Comparison of ENCODE assay signal across 22 mouse cellular contexts in the genomic region with DNA sequence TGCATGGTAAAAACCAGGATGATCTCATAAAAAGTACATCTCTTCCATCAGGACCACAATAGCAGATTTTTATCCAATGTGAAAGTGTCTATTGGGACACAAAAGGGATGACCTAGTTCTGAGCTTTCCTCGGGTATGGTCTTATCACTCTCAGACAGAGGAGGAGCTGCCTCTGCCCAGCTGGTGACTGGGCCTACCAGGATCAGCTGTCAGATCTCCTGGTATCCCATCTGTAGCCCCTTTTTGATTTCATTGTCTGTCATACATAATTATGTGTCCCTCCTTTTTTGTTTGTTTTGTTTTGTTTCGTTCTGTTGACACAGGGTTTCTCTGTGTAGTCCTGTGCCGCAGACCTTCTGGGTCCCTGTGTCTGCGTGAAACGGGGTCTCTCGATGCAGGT.
DNase-seq lines count a peak whose midpoint lies in the region; ATAC-seq and TF ChIP-seq lines count a peak whose summit lies in the region.
"Had no signal": no experiment of that assay in that cellular context is flagged by ENCODE, and none has a peak within 500 bp of the region (broad histone marks: within the 10 kb centered on the region; RNA-seq: fewer than 3 reads in every experiment).

No protein-coding gene starts in this region.

- H3K4me2 ChIP-seq in hindbrain, postnatal 0 days (ENCODE audit: low read depth, low read length), result no peak overlapping the region
- H3K4me2 ChIP-seq in hindbrain, embryonic 16.5 days (ENCODE audit: low read length), result no peak overlapping the region
- H3K4me2 ChIP-seq: embryonic facial prominence, embryonic 12.5 days; hindbrain, embryonic 12.5 days; intestine, embryonic 15.5 days had no signal

- no peak for TF ChIP-seq POLR2A in brain, embryonic 14.5 days (IDR thresholded peaks at IDR 0.05; ENCODE audit: borderline replicate concordance, extremely low read depth, insufficient read depth, insufficient read length, poor library complexity, severe bottlenecking)

- WGBS in hindbrain, postnatal 0 days, result 70% methylated on average over 6 of the region's 6 CpGs
- 66% methylated on average over 6 of the region's 6 CpGs for WGBS in hindbrain, embryonic 16.5 days

- no peaks in the 10 kb centered on the region for H3K36me3 ChIP-seq in hindbrain, postnatal 0 days (ENCODE audit: insufficient read depth, low read length)
- H3K36me3 ChIP-seq in hindbrain, embryonic 16.5 days (ENCODE audit: control insufficient read depth, insufficient read depth, low read length), result no peaks in the 10 kb centered on the region
- H3K36me3 ChIP-seq: embryonic facial prominence, embryonic 12.5 days; heart, embryonic 10.5 days; hindbrain, embryonic 12.5 days; intestine, embryonic 15.5 days had no signal

- no peak overlapping the region for H3K27ac ChIP-seq in hindbrain, postnatal 0 days
- no peak overlapping the region for H3K27ac ChIP-seq in hindbrain, embryonic 16.5 days (ENCODE audit: low read depth, low read length)
- H3K27ac ChIP-seq: embryonic facial prominence, embryonic 12.5 days; heart, embryonic 10.5 days; hindbrain, embryonic 12.5 days; intestine, embryonic 15.5 days had no signal

- ATAC-seq in hindbrain, postnatal 0 days, result 0 out of 2 replicates have a peak, but pooled peaks have one; percentile 40
- ATAC-seq in hindbrain, embryonic 16.5 days, result no peak
- no peak for ATAC-seq in megakaryocyte, adult 5-6 weeks (ENCODE audit: poor library complexity, severe bottlenecking)
- ATAC-seq: forebrain, postnatal 0 days; intestine, embryonic 15.5 days had no signal

- DNase-seq in hindbrain, postnatal 0 days (ENCODE audit: low spot score), result no peak
- DNase-seq in R1 (ENCODE audit: low read depth, low spot score), result peak; percentile 44
- peak; percentile 34 for DNase-seq in brain, embryonic 14.5 days (ENCODE audit: low read depth)
- DNase-seq in spleen, adult 18-20 months, result no peak
- DNase-seq in lung, postnatal 25 days (ENCODE audit: low spot score), result no peak
- DNase-seq: adrenal gland, adult 8-10 months; adrenal gland, postnatal 36 days; cerebellum, adult 11-12 months; cerebellum, adult 9-10 months; cerebellum, postnatal 25 days; forebrain, postnatal 0 days; gastrocnemius, postnatal 36 days; heart, adult 18-20 months; heart, postnatal 10 days; heart, postnatal 4 days; kidney, adult 18-20 months had no signal

- no peak overlapping the region for H3K9ac ChIP-seq in hindbrain, postnatal 0 days (replicated peaks; ENCODE audit: low read length)
- no peak overlapping the region for H3K9ac ChIP-seq in hindbrain, embryonic 16.5 days (ENCODE audit: low read depth, low read length)
- H3K9ac ChIP-seq: embryonic facial prominence, embryonic 12.5 days; forebrain, postnatal 0 days; hindbrain, embryonic 12.5 days; intestine, embryonic 15.5 days had no signal

- H3K4me3 ChIP-seq in hindbrain, postnatal 0 days (ENCODE audit: low read length), result no peak overlapping the region
- no peak overlapping the region for H3K4me3 ChIP-seq in hindbrain, embryonic 16.5 days (ENCODE audit: low read length)
- H3K4me3 ChIP-seq: embryonic facial prominence, embryonic 12.5 days; heart, embryonic 10.5 days; hindbrain, embryonic 12.5 days; intestine, embryonic 15.5 days had no signal

- TF ChIP-seq CTCF in hindbrain, postnatal 0 days (IDR thresholded peaks at IDR 0.05; ENCODE audit: low read depth), result no peak
- TF ChIP-seq CTCF in brain, embryonic 14.5 days (IDR thresholded peaks at IDR 0.05; ENCODE audit: borderline replicate concordance, extremely low read depth, insufficient read depth, insufficient read length), result no peak

- no peaks in the 10 kb centered on the region for H3K27me3 ChIP-seq in hindbrain, postnatal 0 days (ENCODE audit: insufficient read depth, low read length)
- H3K27me3 ChIP-seq in hindbrain, embryonic 16.5 days (replicated peaks; ENCODE audit: control insufficient read depth, insufficient read depth, low read length), result no peaks in the 10 kb centered on the region
- H3K27me3 ChIP-seq: embryonic facial prominence, embryonic 12.5 days; hindbrain, embryonic 12.5 days; intestine, embryonic 15.5 days had no signal

- no peaks in the 10 kb centered on the region for H3K9me3 ChIP-seq in hindbrain, postnatal 0 days (ENCODE audit: low read length)
- H3K9me3 ChIP-seq in hindbrain, embryonic 16.5 days (ENCODE audit: control insufficient read depth, low read length), result no peaks in the 10 kb centered on the region
- H3K9me3 ChIP-seq: embryonic facial prominence, embryonic 12.5 days; heart, embryonic 10.5 days; hindbrain, embryonic 12.5 days; intestine, embryonic 15.5 days had no signal

- 0 out of 2 replicates have a peak, but pooled peaks cover 5% of the 10 kb centered on the region for H3K4me1 ChIP-seq in hindbrain, postnatal 0 days (ENCODE audit: insufficient read depth, low read length)
- no peaks in the 10 kb centered on the region for H3K4me1 ChIP-seq in hindbrain, embryonic 16.5 days (ENCODE audit: control insufficient read depth, insufficient read depth, low read depth, low read length)
- H3K4me1 ChIP-seq: hindbrain, embryonic 12.5 days had no signal

Comparison
In these comparisons a context has a peak if more than half of its experiments do, and no peak if none do; other contexts are left out.
1. DNase-seq: peak in R1 (single experiment) and brain, embryonic 14.5 days (single experiment); none in hindbrain, postnatal 0 days (single experiment), spleen, adult 18-20 months (0 of 2) and lung, postnatal 25 days (single experiment).